Mouse (Mus musculus) lung, adult 2 months (tissue): ENCODE results near the gene Meiob.

Experiments
- CTCF ChIP-seq: fragments of 200-500 bp; IDR thresholded peaks from 2 replicates; pipeline ENCODE4 v1.5.1; 2011; ENCODE audit warnings: mild to moderate bottlenecking, low read length, control low read depth; ENCODE audit not compliant: insufficient read depth
- POLR2A ChIP-seq: fragments of 200-500 bp; IDR thresholded peaks from 2 replicates; pipeline ENCODE4 v1.6.1; 2011; ENCODE audit warnings: low read depth, mild to moderate bottlenecking, control low read depth, low read length, borderline replicate concordance; ENCODE audit errors: extremely low read depth

- TF ChIP-seq CTCF (no peak), POLR2A (no peak)
These were observed 73.4 kb downstream of the Meiob start for GRCm38 (mm10) chr17:24877336-24878116.
